Mouse (Mus musculus) embryonic fibroblast, embryonic 13.5 days (primary cell): Measurements from ENCODE around the gene Hbq1b.

Experiments
- CTCF ChIP-seq: IDR thresholded peaks from 2 replicates; pipeline ENCODE4 v1.5.1; 2011; ENCODE audit warnings: mild to moderate bottlenecking, control low read depth, low read length, moderate library complexity, borderline replicate concordance; ENCODE audit not compliant: insufficient read depth
- POLR2A ChIP-seq: IDR thresholded peaks from 2 replicates; pipeline ENCODE4 v1.6.1; 2011; ENCODE audit warnings: low read depth, mild to moderate bottlenecking, control low read depth, low read length, moderate library complexity

DNA sequence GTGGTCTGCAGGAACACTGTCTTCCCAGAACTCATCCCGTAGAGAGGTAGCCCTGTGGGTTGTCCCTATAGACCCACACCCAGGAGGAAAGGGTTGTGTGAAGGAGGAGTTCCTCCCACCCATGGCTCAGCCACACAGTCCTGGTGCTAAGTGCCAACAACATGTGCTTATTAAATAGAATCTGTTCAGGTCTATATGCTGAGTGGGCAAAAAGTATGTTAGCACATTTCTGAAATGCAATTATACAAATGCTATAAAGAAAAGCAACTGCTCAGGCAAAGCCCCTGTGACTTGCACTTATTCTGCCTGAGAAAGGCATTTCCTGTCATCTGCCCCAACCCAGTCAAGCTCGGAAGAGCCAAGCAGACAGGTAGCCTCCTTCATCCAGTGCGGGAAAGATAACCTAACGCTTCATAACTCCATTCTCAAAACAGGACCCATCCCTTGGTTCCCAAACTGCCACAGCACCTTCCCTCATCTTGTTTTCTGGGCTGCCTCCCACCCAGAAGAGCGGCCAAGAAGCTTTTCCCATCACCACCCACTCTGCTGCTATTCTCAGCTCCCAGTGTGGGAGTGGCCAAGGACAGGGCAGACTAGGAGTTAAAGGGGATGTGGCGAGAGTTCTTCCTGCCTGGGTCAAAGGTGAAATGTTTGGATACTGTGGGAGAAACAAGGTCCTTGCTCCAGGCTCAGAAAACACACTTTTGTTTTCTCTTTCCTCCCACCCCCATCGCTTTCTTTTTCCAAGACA lies 43.4 kb upstream of the Hbq1b start:
- TF ChIP-seq CTCF: no peak
- no peak for TF ChIP-seq POLR2A
